Mouse (Mus musculus): Measurements from ENCODE around the gene Gm3453. TPM values are rescaled to one million over a fixed set of nuclear protein-coding genes. Genes with fewer than 3 reads are reported as not detected.
A peak's percentile ranks its signal among the peaks of the same experiment; 100 is the strongest.
"Not testable (repeated sequence)": the region's sequence is repeated elsewhere in the genome, so short reads cannot be mapped to it uniquely, and the experiment has no call there.

Gene Gm3453
- polyA plus RNA-seq (2014; fragmentation: Nextera tagmentation; extraction: Ambion mirVana): not detected in 2 replicates

- not testable (repeated sequence) for H3K4me1 ChIP-seq (ENCODE audit: control insufficient read depth, insufficient read depth, low read length); H3K27me3 ChIP-seq (ENCODE audit: control insufficient read depth, insufficient read depth, low read length); H3K4me3 ChIP-seq (ENCODE audit: low read depth, low read length); H3K27ac ChIP-seq (ENCODE audit: low read length); H3K4me2 ChIP-seq (replicated peaks; ENCODE audit: low read depth, low read length); H3K36me3 ChIP-seq (ENCODE audit: control insufficient read depth, insufficient read depth, low read length); H3K9me3 ChIP-seq (ENCODE audit: control insufficient read depth, low read depth, low read length); H3K9ac ChIP-seq (replicated peaks; ENCODE audit: low read depth, low read length); ATAC-seq (ENCODE audit: insufficient number of reproducible peaks, insufficient read depth, low FRiP score, low read depth)
- WGBS: 53% methylated on average over 2 of the region's 2 CpGs
Observed at GRCm38 (mm10) chr14:5979037-5979436, at the start of gene Gm3453. Gene Gm3453 (minus strand): TSS chr14:5979137.

GRCm38 (mm10) chr14:5987136-5987535, 8.2 kb upstream of the Gm3453 start:
- ATAC-seq (ENCODE audit: insufficient number of reproducible peaks, insufficient read depth, low FRiP score, low read depth); H3K4me1 ChIP-seq (ENCODE audit: control insufficient read depth, insufficient read depth, low read length); H3K4me2 ChIP-seq (replicated peaks; ENCODE audit: low read depth, low read length); H3K27ac ChIP-seq (ENCODE audit: low read length); H3K9me3 ChIP-seq (ENCODE audit: control insufficient read depth, low read depth, low read length); H3K4me3 ChIP-seq (ENCODE audit: low read depth, low read length); H3K27me3 ChIP-seq (ENCODE audit: control insufficient read depth, insufficient read depth, low read length); H3K36me3 ChIP-seq (ENCODE audit: control insufficient read depth, insufficient read depth, low read length); H3K9ac ChIP-seq (replicated peaks; ENCODE audit: low read depth, low read length): not testable (repeated sequence)
- WGBS: 66% methylated on average over 4 of the region's 7 CpGs

GRCm38 (mm10) chr14:5962441-5962840, 16.5 kb downstream of the Gm3453 start:
- not testable (repeated sequence) for H3K9ac ChIP-seq (replicated peaks; ENCODE audit: low read depth, low read length); H3K4me2 ChIP-seq (replicated peaks; ENCODE audit: low read depth, low read length); H3K4me1 ChIP-seq (ENCODE audit: control insufficient read depth, insufficient read depth, low read length); H3K36me3 ChIP-seq (ENCODE audit: control insufficient read depth, insufficient read depth, low read length); H3K9me3 ChIP-seq (ENCODE audit: control insufficient read depth, low read depth, low read length); H3K27me3 ChIP-seq (ENCODE audit: control insufficient read depth, insufficient read depth, low read length); ATAC-seq (ENCODE audit: insufficient number of reproducible peaks, insufficient read depth, low FRiP score, low read depth); H3K27ac ChIP-seq (ENCODE audit: low read length); H3K4me3 ChIP-seq (ENCODE audit: low read depth, low read length)
- 26% methylated on average over 4 of the region's 4 CpGs for WGBS

GRCm38 (mm10) chr14:5961635-5962034, 17.3 kb downstream of the Gm3453 start, which contains the start of gene Gm3248:
Gene Gm3248 (minus strand): TSS chr14:5961745.
- H3K27ac ChIP-seq (ENCODE audit: low read length); H3K36me3 ChIP-seq (ENCODE audit: control insufficient read depth, insufficient read depth, low read length); ATAC-seq (ENCODE audit: insufficient number of reproducible peaks, insufficient read depth, low FRiP score, low read depth); H3K4me1 ChIP-seq (ENCODE audit: control insufficient read depth, insufficient read depth, low read length); H3K9me3 ChIP-seq (ENCODE audit: control insufficient read depth, low read depth, low read length); H3K27me3 ChIP-seq (ENCODE audit: control insufficient read depth, insufficient read depth, low read length): not testable (repeated sequence)
- 0% methylated on average over 15 of the region's 23 CpGs for WGBS
- Histone ChIP-seq H3K4me2 (replicated peaks; ENCODE audit: low read depth, low read length) (peak within 1 kb of the TSS; percentile 62), H3K4me3 (ENCODE audit: low read depth, low read length) (peak within 1 kb of the TSS; percentile 34), H3K9ac (replicated peaks; ENCODE audit: low read depth, low read length) (0 out of 2 replicates have a peak within 1 kb of the TSS, but pooled peaks have one; percentile 18)

- not testable (repeated sequence) for H3K27ac ChIP-seq (ENCODE audit: low read length); H3K9me3 ChIP-seq (ENCODE audit: control insufficient read depth, low read depth, low read length); ATAC-seq (ENCODE audit: insufficient number of reproducible peaks, insufficient read depth, low FRiP score, low read depth); H3K27me3 ChIP-seq (ENCODE audit: control insufficient read depth, insufficient read depth, low read length); H3K4me1 ChIP-seq (ENCODE audit: control insufficient read depth, insufficient read depth, low read length); H3K36me3 ChIP-seq (ENCODE audit: control insufficient read depth, insufficient read depth, low read length)
- Histone ChIP-seq H3K4me3 (ENCODE audit: low read depth, low read length) (peak overlapping the region; percentile 34), H3K9ac (replicated peaks; ENCODE audit: low read depth, low read length) (0 out of 2 replicates have a peak overlapping the region, but pooled peaks have one; percentile 18), H3K4me2 (replicated peaks; ENCODE audit: low read depth, low read length) (peak overlapping the region; percentile 62)
- WGBS: under 1% methylated on average over 23 of the region's 24 CpGs
Observed at GRCm38 (mm10) chr14:5961102-5961501, 17.8 kb downstream of the Gm3453 start.

- H3K9ac ChIP-seq (replicated peaks; ENCODE audit: low read depth, low read length); H3K9me3 ChIP-seq (ENCODE audit: control insufficient read depth, low read depth, low read length); ATAC-seq (ENCODE audit: insufficient number of reproducible peaks, insufficient read depth, low FRiP score, low read depth); H3K27ac ChIP-seq (ENCODE audit: low read length); H3K4me3 ChIP-seq (ENCODE audit: low read depth, low read length); H3K36me3 ChIP-seq (ENCODE audit: control insufficient read depth, insufficient read depth, low read length); H3K27me3 ChIP-seq (ENCODE audit: control insufficient read depth, insufficient read depth, low read length); H3K4me2 ChIP-seq (replicated peaks; ENCODE audit: low read depth, low read length); H3K4me1 ChIP-seq (ENCODE audit: control insufficient read depth, insufficient read depth, low read length): not testable (repeated sequence)
- 0% methylated on average over 3 of the region's 10 CpGs for WGBS
Observed at GRCm38 (mm10) chr14:5960479-5960878, 18.5 kb downstream of the Gm3453 start.

GRCm38 (mm10) chr14:5923276-5923675, 55.7 kb downstream of the Gm3453 start:
- H3K4me3 ChIP-seq (ENCODE audit: low read depth, low read length); H3K27me3 ChIP-seq (ENCODE audit: control insufficient read depth, insufficient read depth, low read length); ATAC-seq (ENCODE audit: insufficient number of reproducible peaks, insufficient read depth, low FRiP score, low read depth); H3K27ac ChIP-seq (ENCODE audit: low read length); H3K4me2 ChIP-seq (replicated peaks; ENCODE audit: low read depth, low read length); H3K9ac ChIP-seq (replicated peaks; ENCODE audit: low read depth, low read length); H3K9me3 ChIP-seq (ENCODE audit: control insufficient read depth, low read depth, low read length); H3K36me3 ChIP-seq (ENCODE audit: control insufficient read depth, insufficient read depth, low read length); H3K4me1 ChIP-seq (ENCODE audit: control insufficient read depth, insufficient read depth, low read length): not testable (repeated sequence)
- WGBS: 72% methylated on average over 7 of the region's 7 CpGs

Other genes starting within 250 kb of the Gm3453 start
- 1.1 TPM in 1 of 2 replicates, not detected in the other for gene Gm3373, start 237.6 kb downstream of the Gm3453 start, polyA plus RNA-seq (2014; fragmentation: Nextera tagmentation; extraction: Ambion mirVana)
- gene Gm3383, start 171.2 kb downstream of the Gm3453 start, polyA plus RNA-seq (2014; fragmentation: Nextera tagmentation; extraction: Ambion mirVana): 2.1 and 3.5 TPM in 2 replicates
- gene Gm3424, start 148.8 kb downstream of the Gm3453 start, polyA plus RNA-seq (2014; fragmentation: Nextera tagmentation; extraction: Ambion mirVana): not detected in 2 replicates
- gene Gm8237, start 98.8 kb downstream of the Gm3453 start, polyA plus RNA-seq (2014; fragmentation: Nextera tagmentation; extraction: Ambion mirVana): 0.67 and 0.95 TPM in 2 replicates
- gene Gm3248, start 17.4 kb downstream of the Gm3453 start, polyA plus RNA-seq (2014; fragmentation: Nextera tagmentation; extraction: Ambion mirVana): 0.91 and 1.1 TPM in 2 replicates
- not detected in 2 replicates for gene Gm6337, start 79.1 kb upstream of the Gm3453 start, polyA plus RNA-seq (2014; fragmentation: Nextera tagmentation; extraction: Ambion mirVana)
- 1.6 and 2.6 TPM in 2 replicates for gene Gm8206, start 114.8 kb upstream of the Gm3453 start, polyA plus RNA-seq (2014; fragmentation: Nextera tagmentation; extraction: Ambion mirVana)
- 3.8 and 4.4 TPM in 2 replicates for gene Gm3468, start 129.5 kb upstream of the Gm3453 start, polyA plus RNA-seq (2014; fragmentation: Nextera tagmentation; extraction: Ambion mirVana)
- gene Gm3476, start 146.7 kb upstream of the Gm3453 start, polyA plus RNA-seq (2014; fragmentation: Nextera tagmentation; extraction: Ambion mirVana): not detected in 2 replicates
- gene Gm21560, start 240.2 kb upstream of the Gm3453 start, polyA plus RNA-seq (2014; fragmentation: Nextera tagmentation; extraction: Ambion mirVana): not detected in 2 replicates

All from stomach, embryonic 14.5 days (tissue).